Mouse (Mus musculus) hindbrain, embryonic 11.5 days (tissue): ENCODE measurements around the gene Frmd4a. TPM values are rescaled to one million over a fixed set of nuclear protein-coding genes. Genes with fewer than 3 reads are reported as not detected.

Source experiments
- ATAC-seq: fragments of 200-750 bp; cut with Nextera tagmentation; 2 replicates; pipeline ENCODE4 v1.8.0; 2017; ENCODE audit warnings: mild to moderate bottlenecking, moderate TSS enrichment, moderate library complexity; ENCODE audit not compliant: low FRiP score
- DNase-seq: peaks from one replicate; pipeline ENCODE4 v3.0.0-alpha.2; 2015; ENCODE audit warnings: low spot score
- H3K27ac ChIP-seq: fragments of 300-500 bp; sonication (generic); 2 replicates; pipeline ENCODE4 v1.5.1; 2014; ENCODE audit warnings: mild to moderate bottlenecking, low read depth, low read length
- H3K27me3 ChIP-seq: fragments of 300-500 bp; sonication (generic); 2 replicates; pipeline ENCODE4 v1.6.1; 2014; ENCODE audit warnings: mild to moderate bottlenecking, low read length, moderate library complexity, mixed read lengths; ENCODE audit not compliant: control insufficient read depth, insufficient read depth
- H3K36me3 ChIP-seq: fragments of 300-500 bp; sonication (generic); 2 replicates; pipeline ENCODE4 v1.6.1; 2014; ENCODE audit warnings: mild to moderate bottlenecking, low read length, moderate library complexity, mixed read lengths; ENCODE audit not compliant: control insufficient read depth, insufficient read depth
- H3K4me1 ChIP-seq: fragments of 300-500 bp; sonication (generic); replicated peaks from 2 replicates; pipeline ENCODE4 v1.6.1; 2014; ENCODE audit warnings: low read length, mixed read lengths; ENCODE audit not compliant: control insufficient read depth, insufficient read depth
- H3K4me2 ChIP-seq: fragments of 300-500 bp; sonication (generic); replicated peaks from 2 replicates; pipeline ENCODE4 v1.6.1; 2014; ENCODE audit warnings: mild to moderate bottlenecking, low read depth, low read length
- H3K4me3 ChIP-seq: fragments of 300-500 bp; sonication (generic); 2 replicates; pipeline ENCODE4 v1.5.1; 2014; ENCODE audit warnings: low read depth, low read length
- H3K9ac ChIP-seq: fragments of 300-500 bp; sonication (generic); 2 replicates; pipeline ENCODE4 v1.6.1; 2014; ENCODE audit warnings: low read depth, low read length
- H3K9me3 ChIP-seq: fragments of 300-500 bp; sonication (generic); 2 replicates; pipeline ENCODE4 v1.6.1; 2016; ENCODE audit warnings: low read length; ENCODE audit not compliant: control insufficient read depth
- WGBS: fragments of 180-500 bp; shearing (Covaris S2); extraction: QIAGEN DNeasy Blood & Tissue Kit; methylation state at CpG from one replicate; pipeline ENCODE4 v1.1.7; 2014; 5-methylcytosine and 5-hydroxymethylcytosine counted together
- polyA plus RNA-seq: library from polyadenylated mRNA; unstranded; fragments of >200 nt; fragmentation: Nextera tagmentation; extraction: Ambion mirVana; gene quantifications from 2 replicates; pipeline ENCODE4 v1.2.1, GENCODE M21; 2014

The Frmd4a gene
- polyA plus RNA-seq, 1 experiment from 2014 or later, result 72.7 TPM

- H3K27ac ChIP-seq, result no peak overlapping the region
- ATAC-seq (peak; percentile 87), DNase-seq (peak; percentile 38)
- H3K9ac ChIP-seq, result no peak overlapping the region
- no peaks in the 10 kb centered on the region for H3K27me3 ChIP-seq
- no peak overlapping the region for H3K4me3 ChIP-seq
- H3K4me1 ChIP-seq, result no peaks in the 10 kb centered on the region
- no peaks in the 10 kb centered on the region for H3K9me3 ChIP-seq
- H3K4me2 ChIP-seq, result no peak overlapping the region
- WGBS, result 59% methylated on average over 9 of the region's 9 CpGs
- H3K36me3 ChIP-seq, result no peaks in the 10 kb centered on the region
These were observed 177.0 kb downstream of the Frmd4a start for GRCm38 (mm10) chr2:4194324-4195014.

DNA sequence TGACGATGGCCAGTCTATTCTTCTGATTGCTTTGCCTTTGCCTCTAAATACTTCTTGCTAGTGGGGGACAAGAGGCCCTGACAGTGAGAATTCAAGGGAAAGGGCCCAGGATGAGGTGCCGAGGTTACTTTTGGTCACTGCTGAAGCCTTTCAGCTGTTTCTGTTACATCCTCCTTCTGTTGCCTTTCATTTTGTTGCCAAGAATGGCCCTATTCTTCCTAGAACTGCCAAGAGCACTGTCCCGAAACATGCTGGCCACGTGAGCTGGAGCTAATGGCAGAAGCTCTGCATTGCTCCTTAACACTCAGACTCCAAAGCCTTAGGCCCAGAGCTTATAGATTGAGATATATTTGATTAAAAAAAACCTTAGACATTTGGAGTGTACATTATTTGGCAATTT is 178.5 kb downstream of the Frmd4a start:
- Histone ChIP-seq H3K9ac (no peak overlapping the region), H3K4me3 (no peak overlapping the region), H3K9me3 (no peaks in the 10 kb centered on the region), H3K4me1 (no peaks in the 10 kb centered on the region), H3K4me2 (no peak overlapping the region), H3K27ac (no peak overlapping the region), H3K27me3 (no peaks in the 10 kb centered on the region), H3K36me3 (no peaks in the 10 kb centered on the region)
- DNase-seq (no peak), ATAC-seq (no peak)
- WGBS, result 80% methylated on average over 4 of the region's 4 CpGs

GRCm38 (mm10) chr2:4209234-4209633 is 191.7 kb downstream of the Frmd4a start:
- 66% methylated on average over 7 of the region's 7 CpGs for WGBS
- no peak overlapping the region for H3K9ac ChIP-seq
- no peaks in the 10 kb centered on the region; the same call in 1 of the 2 replicates for H3K4me1 ChIP-seq
- no peak; the same call in 1 of the 2 replicates for ATAC-seq
- no peak for DNase-seq
- no peak overlapping the region for H3K27ac ChIP-seq
- no peaks in the 10 kb centered on the region for H3K27me3 ChIP-seq
- no peak overlapping the region for H3K4me2 ChIP-seq
- H3K36me3 ChIP-seq, result no peaks in the 10 kb centered on the region
- H3K4me3 ChIP-seq, result no peak overlapping the region
- no peaks in the 10 kb centered on the region for H3K9me3 ChIP-seq

GRCm38 (mm10) chr2:4222497-4222828 is 204.9 kb downstream of the Frmd4a start:
- no peak overlapping the region for H3K27ac ChIP-seq
- DNase-seq, result no peak
- peaks cover 6% of the 10 kb centered on the region; the same call in 1 of the 2 replicates for H3K4me1 ChIP-seq
- H3K4me3 ChIP-seq, result no peak overlapping the region
- 0 out of 2 replicates have a peak, but pooled peaks have one; percentile 10 for ATAC-seq
- H3K36me3 ChIP-seq, result no peaks in the 10 kb centered on the region
- H3K4me2 ChIP-seq, result no peak overlapping the region
- no peaks in the 10 kb centered on the region for H3K27me3 ChIP-seq
- H3K9ac ChIP-seq, result no peak overlapping the region
- WGBS, result 6% methylated on average over 1 of the region's 1 CpGs
- H3K9me3 ChIP-seq, result no peaks in the 10 kb centered on the region

GRCm38 (mm10) chr2:4223316-4223715 is 205.8 kb downstream of the Frmd4a start:
- no peak overlapping the region for H3K27ac ChIP-seq
- no peaks in the 10 kb centered on the region for H3K36me3 ChIP-seq
- no peaks in the 10 kb centered on the region for H3K27me3 ChIP-seq
- WGBS, result 92% methylated on average over 6 of the region's 6 CpGs
- no peaks in the 10 kb centered on the region for H3K9me3 ChIP-seq
- ATAC-seq, result no peak
- H3K4me1 ChIP-seq, result peaks cover 13% of the 10 kb centered on the region
- no peak overlapping the region for H3K4me3 ChIP-seq
- no peak overlapping the region for H3K9ac ChIP-seq
- H3K4me2 ChIP-seq, result no peak overlapping the region
- no peak for DNase-seq

DNA sequence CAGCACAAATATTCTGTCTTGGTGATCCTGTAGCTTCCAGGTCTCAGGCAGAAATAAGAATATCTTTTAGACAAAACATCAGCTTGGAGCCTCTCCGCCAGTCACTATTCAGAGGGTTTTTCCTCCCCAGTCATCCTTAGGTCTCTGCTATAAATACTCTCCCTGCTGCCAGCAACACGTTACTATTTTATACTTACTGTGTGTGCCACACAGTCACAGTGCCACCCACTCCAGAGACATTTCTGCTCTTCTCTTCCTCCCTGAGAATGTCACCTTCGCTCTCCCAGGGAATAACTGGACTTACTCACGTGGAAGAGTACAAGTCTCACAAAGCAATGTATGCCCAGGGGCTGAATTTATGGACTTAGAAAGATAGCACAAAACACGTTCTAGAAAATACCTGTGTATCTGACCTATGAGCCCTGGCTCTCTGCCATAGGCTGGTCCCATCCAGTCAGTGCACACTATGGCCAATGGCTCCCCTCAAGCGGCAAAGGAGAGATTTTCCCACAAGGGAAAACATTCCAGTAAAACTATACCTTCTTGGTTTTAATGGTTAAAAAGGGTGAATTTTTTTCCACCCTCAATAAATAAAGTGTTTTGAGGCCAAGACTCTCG is 209.5 kb downstream of the Frmd4a start:
- 88% methylated on average over 7 of the region's 7 CpGs for WGBS
- ATAC-seq, result no peak
- Histone ChIP-seq H3K4me2 (no peak overlapping the region), H3K9me3 (no peaks in the 10 kb centered on the region), H3K27me3 (no peaks in the 10 kb centered on the region), H3K4me1 (peaks cover 17% of the 10 kb centered on the region), H3K9ac (no peak overlapping the region), H3K27ac (no peak overlapping the region), H3K36me3 (no peaks in the 10 kb centered on the region), H3K4me3 (no peak overlapping the region)
- no peak for DNase-seq

DNA sequence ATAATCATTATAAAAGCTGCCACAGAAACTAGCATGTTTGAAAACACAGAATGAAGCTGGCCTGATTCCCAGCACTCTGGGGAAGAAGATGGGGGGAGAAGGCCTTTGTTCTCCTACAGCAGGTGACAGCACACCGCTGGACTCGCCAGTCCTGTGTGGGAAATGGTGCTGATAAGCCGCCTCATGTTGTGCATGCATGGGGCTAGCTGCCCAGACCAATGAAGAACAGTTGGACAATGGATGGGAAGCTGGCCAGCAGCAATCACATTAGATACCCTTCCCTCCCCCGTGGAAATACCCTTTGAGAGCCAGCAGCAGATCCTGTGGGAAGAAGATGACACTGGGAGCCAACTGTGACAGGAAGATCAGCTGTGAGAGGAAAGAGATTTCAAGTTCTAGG is 210.0 kb downstream of the Frmd4a start:
- ATAC-seq (no peak), DNase-seq (no peak)
- Histone ChIP-seq H3K27me3 (no peaks in the 10 kb centered on the region), H3K36me3 (no peaks in the 10 kb centered on the region), H3K4me2 (no peak overlapping the region), H3K9me3 (no peaks in the 10 kb centered on the region), H3K27ac (no peak overlapping the region), H3K9ac (no peak overlapping the region), H3K4me1 (peaks cover 17% of the 10 kb centered on the region), H3K4me3 (no peak overlapping the region)
- WGBS, result 71% methylated on average over 4 of the region's 4 CpGs

GRCm38 (mm10) chr2:4228510-4228909 is 211.0 kb downstream of the Frmd4a start:
- H3K27me3 ChIP-seq, result no peaks in the 10 kb centered on the region
- no peak overlapping the region for H3K4me2 ChIP-seq
- H3K36me3 ChIP-seq, result no peaks in the 10 kb centered on the region
- no peak overlapping the region for H3K4me3 ChIP-seq
- H3K9me3 ChIP-seq, result no peaks in the 10 kb centered on the region
- H3K4me1 ChIP-seq, result peaks cover 17% of the 10 kb centered on the region
- ATAC-seq (peak; percentile 23; the same call in 1 of the 2 replicates), DNase-seq (peak; percentile 41)
- WGBS, result 37% methylated on average over 3 of the region's 3 CpGs
- 0 out of 2 replicates have a peak overlapping the region, but pooled peaks have one; percentile 3 for H3K27ac ChIP-seq
- no peak overlapping the region for H3K9ac ChIP-seq

GRCm38 (mm10) chr2:4232335-4232734 is 214.8 kb downstream of the Frmd4a start:
- 34% methylated on average over 3 of the region's 3 CpGs for WGBS
- DNase-seq (no peak), ATAC-seq (peak; percentile 45; the same call in 1 of the 2 replicates)
- no peaks in the 10 kb centered on the region for H3K36me3 ChIP-seq
- peak overlapping the region; percentile 66; the same call in 1 of the 2 replicates for H3K27ac ChIP-seq
- no peaks in the 10 kb centered on the region for H3K27me3 ChIP-seq
- H3K4me2 ChIP-seq, result no peak overlapping the region
- H3K4me3 ChIP-seq, result no peak overlapping the region
- H3K4me1 ChIP-seq, result peaks cover 17% of the 10 kb centered on the region
- H3K9ac ChIP-seq, result no peak overlapping the region
- H3K9me3 ChIP-seq, result no peaks in the 10 kb centered on the region
